Mouse (Mus musculus) megakaryocyte, adult 5-6 weeks (primary cell): ENCODE results near the gene Scyl3. TPM values are rescaled to one million over a fixed set of nuclear protein-coding genes. Genes with fewer than 3 reads are reported as not detected.

Experiments
- ATAC-seq: 2 replicates; pipeline ENCODE4 v1.8.0; 2016; ENCODE audit warnings: mild to moderate bottlenecking, inconsistent platforms; ENCODE audit not compliant: poor library complexity, severe bottlenecking
- total RNA-seq, 2 experiments: library from RNA; stranded (forward) in 1 of 2; stranded (reverse) in 1 of 2; fragments of 153-499, 151-499 nt in 1 of 2; fragments of 221-1000, 200-1000 nt in 1 of 2; gene quantifications; 2 replicates each; pipeline versions ENCODE4 v1.2.3 to v1.2.4; 2015 to 2017

Scyl3 gene
- 29.5 and 40.9 TPM in 2 replicates for total RNA-seq (2015)
- 18.9 and 19.2 TPM in 2 replicates for total RNA-seq (2017)

- ATAC-seq: no peak
Measured at GRCm38 (mm10) chr1:163928846-163929245, at the start of gene Scyl3. TSS of gene Scyl3 (plus strand) at chr1:163929100.

GRCm38 (mm10) chr1:163889629-163890028 is 39.3 kb upstream of the Scyl3 start:
- no peak for ATAC-seq

GRCm38 (mm10) chr1:163893294-163893693 is 35.6 kb upstream of the Scyl3 start:
- no peak for ATAC-seq

GRCm38 (mm10) chr1:163893774-163894527 is 34.9 kb upstream of the Scyl3 start:
- no peak for ATAC-seq

GRCm38 (mm10) chr1:163898291-163898764 is 30.6 kb upstream of the Scyl3 start:
- no peak for ATAC-seq

- peak; percentile 82 for ATAC-seq
Measured at GRCm38 (mm10) chr1:163899575-163899974, 29.3 kb upstream of the Scyl3 start.

- ATAC-seq: peak; percentile 83
Measured at GRCm38 (mm10) chr1:163900168-163900567, 28.7 kb upstream of the Scyl3 start.

- ATAC-seq: no peak
Measured at GRCm38 (mm10) chr1:163903411-163903810, 25.5 kb upstream of the Scyl3 start.

GRCm38 (mm10) chr1:163907007-163907811 is 21.7 kb upstream of the Scyl3 start:
- no peak for ATAC-seq

- ATAC-seq: no peak
Measured at GRCm38 (mm10) chr1:163908389-163908788, 20.5 kb upstream of the Scyl3 start.

- ATAC-seq: peak; percentile 89
Measured at GRCm38 (mm10) chr1:163910343-163910742, 18.6 kb upstream of the Scyl3 start.

- ATAC-seq: no peak
Measured at GRCm38 (mm10) chr1:163910785-163911184, 18.1 kb upstream of the Scyl3 start.

- ATAC-seq: no peak
Measured at GRCm38 (mm10) chr1:163911981-163912380, 16.9 kb upstream of the Scyl3 start.

- ATAC-seq: no peak
Measured at GRCm38 (mm10) chr1:163917349-163918160, 11.3 kb upstream of the Scyl3 start.

GRCm38 (mm10) chr1:163924093-163924492 is 4.8 kb upstream of the Scyl3 start:
- no peak for ATAC-seq

GRCm38 (mm10) chr1:163929636-163930457 is 947 bp downstream of the Scyl3 start:
- ATAC-seq: peak; percentile 88

GRCm38 (mm10) chr1:163930458-163930794 is 1.5 kb downstream of the Scyl3 start:
- ATAC-seq: peak; percentile 28

GRCm38 (mm10) chr1:163931801-163932200 is 2.9 kb downstream of the Scyl3 start:
- ATAC-seq: no peak

- ATAC-seq: peak; percentile 28
Measured at GRCm38 (mm10) chr1:163934591-163934990, 5.7 kb downstream of the Scyl3 start.

- no peak for ATAC-seq
Measured at GRCm38 (mm10) chr1:163942056-163942455, 13.2 kb downstream of the Scyl3 start.
